Comparison of ENCODE assay signal across 28 mouse cellular contexts in the genomic region with DNA sequence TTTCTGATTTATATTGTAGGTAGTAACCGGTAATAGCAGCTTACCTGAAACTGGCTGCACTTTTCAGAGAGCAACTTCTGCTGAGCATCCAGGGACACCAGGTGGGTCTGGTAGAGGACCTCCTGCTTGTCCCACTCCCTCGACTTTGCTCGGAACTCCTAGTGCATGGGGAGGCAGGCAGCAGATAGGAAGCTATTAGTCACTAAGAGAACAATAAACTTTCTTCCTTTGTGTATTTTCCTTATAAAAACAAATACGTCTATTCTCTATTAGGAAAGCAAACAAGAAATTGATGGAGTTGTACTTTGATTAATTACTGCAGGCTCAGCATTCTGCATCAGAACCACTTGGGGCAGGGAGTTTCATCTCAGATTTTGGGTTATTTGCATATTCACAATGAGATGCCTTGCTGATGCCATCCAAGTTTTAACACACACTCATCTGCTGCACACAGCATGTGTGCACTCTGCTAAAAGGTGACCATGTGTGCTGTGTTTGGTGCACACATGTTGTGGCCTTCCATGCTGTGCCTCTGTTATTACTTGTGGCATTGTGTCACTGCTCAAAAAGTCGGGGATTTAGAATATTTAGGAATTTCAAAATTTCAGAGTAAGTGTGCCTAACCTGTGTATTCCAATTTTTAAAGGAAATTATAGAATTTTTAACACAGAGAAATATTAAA. TPM values are rescaled to one million over a fixed set of nuclear protein-coding genes. Genes with fewer than 3 reads are reported as not detected.
DNase-seq lines count a peak whose midpoint lies in the region; ATAC-seq and TF ChIP-seq lines count a peak whose summit lies in the region.
"Had no signal": no experiment of that assay in that cellular context is flagged by ENCODE, and none has a peak within 500 bp of the region (broad histone marks: within the 10 kb centered on the region; RNA-seq: fewer than 3 reads in every experiment).

No protein-coding gene starts in this region.

- no peak for ATAC-seq in kidney, embryonic 16.5 days (ENCODE audit: low FRiP score, low TSS enrichment)
- peak; percentile 61 for ATAC-seq in lung, embryonic 16.5 days (ENCODE audit: low read depth)
- ATAC-seq: midbrain, embryonic 15.5 days had no signal

- no peaks in the 10 kb centered on the region for H3K9me3 ChIP-seq in kidney, embryonic 16.5 days (ENCODE audit: low read length)
- no peaks in the 10 kb centered on the region for H3K9me3 ChIP-seq in lung, embryonic 16.5 days (ENCODE audit: control insufficient read depth, low read length)
- H3K9me3 ChIP-seq: embryonic facial prominence, embryonic 13.5 days; forebrain, embryonic 12.5 days; hindbrain, embryonic 12.5 days; limb, embryonic 13.5 days; liver, embryonic 15.5 days; midbrain, embryonic 15.5 days; neural tube, embryonic 13.5 days had no signal

- TF ChIP-seq EP300 in heart, adult 2 months (IDR thresholded peaks at IDR 0.05; ENCODE audit: insufficient read depth, low read depth, low read length) = no peak

- H3K27me3 ChIP-seq in heart, adult 2 months (ENCODE audit: control insufficient read depth, insufficient read depth, low read length) = no peaks in the 10 kb centered on the region
- H3K27me3 ChIP-seq in kidney, embryonic 16.5 days (ENCODE audit: insufficient read depth, low read length) = no peaks in the 10 kb centered on the region
- no peaks in the 10 kb centered on the region for H3K27me3 ChIP-seq in lung, embryonic 16.5 days (ENCODE audit: control insufficient read depth, insufficient read depth, low read depth, low read length)
- H3K27me3 ChIP-seq: embryonic facial prominence, embryonic 13.5 days; forebrain, embryonic 12.5 days; hindbrain, embryonic 12.5 days; limb, embryonic 13.5 days; liver, embryonic 15.5 days; midbrain, embryonic 15.5 days; neural tube, embryonic 13.5 days had no signal

- H3K4me1 ChIP-seq in heart, adult 2 months (ENCODE audit: control insufficient read depth, insufficient read depth, low read length) = peaks cover 1% of the 10 kb centered on the region
- 0 out of 2 replicates have a peak, but pooled peaks cover 5% of the 10 kb centered on the region for H3K4me1 ChIP-seq in kidney, embryonic 16.5 days (ENCODE audit: insufficient read depth, low read length)
- no peaks in the 10 kb centered on the region for H3K4me1 ChIP-seq in lung, embryonic 16.5 days (replicated peaks; ENCODE audit: control insufficient read depth, insufficient read depth, low read length)
- peaks cover 6% of the 10 kb centered on the region for H3K4me1 ChIP-seq in brown adipose tissue, adult 24 weeks (ENCODE audit: control insufficient read depth, insufficient read depth, insufficient read length, low read length)
- H3K4me1 ChIP-seq: embryonic facial prominence, embryonic 13.5 days; forebrain, embryonic 12.5 days; hindbrain, embryonic 12.5 days; limb, embryonic 13.5 days; liver, embryonic 15.5 days; midbrain, embryonic 15.5 days had no signal

- WGBS in heart, adult 2 months = 52% methylated on average over 5 of the region's 5 CpGs
- WGBS in kidney, embryonic 16.5 days = 53% methylated on average over 5 of the region's 5 CpGs
- 34% methylated on average over 5 of the region's 5 CpGs for WGBS in lung, embryonic 16.5 days

- intact Hi-C loops in heart, adult 2 months (cut with DNase I) = no loop called here

- peak overlapping the region; percentile 13; the same call in 1 of the 2 replicates for H3K27ac ChIP-seq in heart, adult 2 months
- peak overlapping the region; percentile 14; the same call in 1 of the 2 replicates for H3K27ac ChIP-seq in kidney, embryonic 16.5 days (ENCODE audit: low read length)
- H3K27ac ChIP-seq in lung, embryonic 16.5 days (ENCODE audit: low read length) = no peak overlapping the region
- H3K27ac ChIP-seq in brown adipose tissue, adult 24 weeks (replicated peaks; ENCODE audit: low read depth, low read length) = peak overlapping the region; percentile 45; the same call in 1 of the 2 replicates
- H3K27ac ChIP-seq: embryonic facial prominence, embryonic 13.5 days; forebrain, embryonic 12.5 days; hindbrain, embryonic 12.5 days; limb, embryonic 13.5 days; liver, embryonic 15.5 days; midbrain, embryonic 15.5 days; neural tube, embryonic 13.5 days had no signal

- DNase-seq in heart, adult 2 months = no peak
- DNase-seq in heart, adult 9 months (ENCODE audit: low spot score in 2 of 2) = no peak
- no peak for DNase-seq in kidney, postnatal 14 days
- DNase-seq in lung, adult 18-20 months = no peak
- DNase-seq: adrenal gland, postnatal 10 days; B cell, adult 2 months; cerebellum, adult 8-10 months; cerebellum, postnatal 36 days; embryo, embryonic 11 days; heart, postnatal 14 days; retina, postnatal 1 day; right cerebral cortex, postnatal 25 days; spleen, adult 18-20 months had no signal

- TF ChIP-seq POLR2A in heart, adult 2 months (IDR thresholded peaks at IDR 0.05; ENCODE audit: insufficient read depth, low read depth, low read length) = no peak

- H3K9ac ChIP-seq in heart, adult 2 months (ENCODE audit: low read depth, low read length) = no peak overlapping the region
- no peak overlapping the region for H3K9ac ChIP-seq in kidney, embryonic 16.5 days (replicated peaks; ENCODE audit: low read length)
- H3K9ac ChIP-seq in lung, embryonic 16.5 days (ENCODE audit: low read length) = no peak overlapping the region
- H3K9ac ChIP-seq: embryonic facial prominence, embryonic 13.5 days; forebrain, embryonic 12.5 days; hindbrain, embryonic 12.5 days; limb, embryonic 13.5 days; liver, embryonic 15.5 days; midbrain, embryonic 15.5 days; neural tube, embryonic 13.5 days had no signal

- H3K79me2 ChIP-seq in heart, adult 2 months (replicated peaks; ENCODE audit: control insufficient read depth, insufficient read depth, low read length) = no peaks in the 10 kb centered on the region

- no peak overlapping the region for H3K4me3 ChIP-seq in heart, adult 2 months
- no peak overlapping the region for H3K4me3 ChIP-seq in kidney, embryonic 16.5 days (ENCODE audit: low read length)
- no peak overlapping the region for H3K4me3 ChIP-seq in lung, embryonic 16.5 days (ENCODE audit: low read length)
- no peak overlapping the region for H3K4me3 ChIP-seq in brown adipose tissue, adult 24 weeks (ENCODE audit: insufficient read depth, low read depth, low read length)
- H3K4me3 ChIP-seq: embryonic facial prominence, embryonic 13.5 days; erythroblast, embryonic 14.5 days; forebrain, embryonic 12.5 days; hindbrain, embryonic 12.5 days; limb, embryonic 13.5 days; liver, embryonic 15.5 days; midbrain, embryonic 15.5 days; myocyte; neural tube, embryonic 13.5 days had no signal

- H3K36me3 ChIP-seq in heart, adult 2 months (ENCODE audit: control insufficient read depth, insufficient read depth, low read length) = no peaks in the 10 kb centered on the region
- no peaks in the 10 kb centered on the region for H3K36me3 ChIP-seq in kidney, embryonic 16.5 days (ENCODE audit: insufficient read depth, low read length)
- no peaks in the 10 kb centered on the region for H3K36me3 ChIP-seq in lung, embryonic 16.5 days (ENCODE audit: control insufficient read depth, insufficient read depth, low read length)
- H3K36me3 ChIP-seq: embryonic facial prominence, embryonic 13.5 days; forebrain, embryonic 12.5 days; hindbrain, embryonic 12.5 days; limb, embryonic 13.5 days; liver, embryonic 15.5 days; midbrain, embryonic 15.5 days; neural tube, embryonic 13.5 days had no signal

- no peak for TF ChIP-seq CTCF in heart, adult 2 months (IDR thresholded peaks at IDR 0.05)

- H3K4me2 ChIP-seq in kidney, embryonic 16.5 days (replicated peaks; ENCODE audit: low read depth, low read length) = no peak overlapping the region
- H3K4me2 ChIP-seq in lung, embryonic 16.5 days (ENCODE audit: low read depth, low read length) = no peak overlapping the region
- H3K4me2 ChIP-seq: embryonic facial prominence, embryonic 13.5 days; forebrain, embryonic 12.5 days; hindbrain, embryonic 12.5 days; limb, embryonic 13.5 days; liver, embryonic 15.5 days; midbrain, embryonic 15.5 days; neural tube, embryonic 13.5 days had no signal

RNA-seq across cellular contexts. Expression of a gene that starts 26.7 kb away (rescaled TPM):
- not detected for total RNA-seq in heart, adult 2 months (2021)
- polyA plus RNA-seq in heart, adult 2 months (2012; rRNA removed) = 0.16 and 0.18 TPM in 2 replicates
- polyA plus RNA-seq in kidney, embryonic 16.5 days (2015; fragmentation: Nextera tagmentation; extraction: Ambion mirVana) = 0.50 and 0.82 TPM in 2 replicates
- 19.8 and 21.0 TPM in 2 replicates for polyA plus RNA-seq in lung, embryonic 16.5 days (2015; fragmentation: Nextera tagmentation; extraction: Ambion mirVana)
- not detected in 2 replicates for polyA plus RNA-seq in brown adipose tissue, adult 24 weeks (2012; ENCODE audit: insufficient read depth, insufficient read length, missing spikeins)
- total RNA-seq: granulocyte monocyte progenitor cell, adult 5-6 weeks; megakaryocyte, adult 5-6 weeks; MEL had no signal
- polyA plus RNA-seq: myocyte had no signal

Comparison
In these comparisons a context has a peak if more than half of its experiments do, and no peak if none do; other contexts are left out.
1. RNA of a gene that starts 26.7 kb away (polyA plus RNA-seq): 19.8 to 21.0 TPM in lung, embryonic 16.5 days; 0.50 to 0.82 TPM in kidney, embryonic 16.5 days, 0.16 to 0.18 TPM in heart, adult 2 months and not detected in brown adipose tissue, adult 24 weeks; every median in the first group is over 10 times any median in the second.